Comparison of ENCODE assay signal across 9 mouse cellular contexts in genomic region chr1:132095356-132096004, GRCm38 (mm10). TPM values are rescaled to one million over a fixed set of nuclear protein-coding genes. Genes with fewer than 3 reads are reported as not detected.
DNase-seq lines count a peak whose midpoint lies in the region; ATAC-seq lines count a peak whose summit lies in the region.
"Had no signal": no experiment of that assay in that cellular context is flagged by ENCODE, and none has a peak within 500 bp of the region (broad histone marks: within the 10 kb centered on the region; RNA-seq: fewer than 3 reads in every experiment).

No protein-coding gene starts in this region.

- no peak overlapping the region for H3K4me2 ChIP-seq in liver, embryonic 13.5 days
- H3K4me2 ChIP-seq: neural tube, embryonic 12.5 days had no signal

- DNase-seq in gastrocnemius, adult 18-20 months (ENCODE audit: low spot score) = peak; percentile 7
- no peak for DNase-seq in gastrocnemius, postnatal 4 days (ENCODE audit: low spot score in 2 of 2)
- peak; percentile 70 for DNase-seq in Muller cell, postnatal 12 days (ENCODE audit: inconsistent ontology term)
- peak; percentile 68 to 86 for DNase-seq in heart, adult 18-20 months
- peak; percentile 14 for DNase-seq in liver, embryonic 13.5 days
- DNase-seq in thymus, postnatal 14 days = peak; percentile 54
- no peak for DNase-seq in left cerebral cortex, postnatal 10 days (ENCODE audit: extremely low spot score in 1 of 2, low spot score in 2 of 2)
- DNase-seq in left cerebral cortex, adult 18-20 months (ENCODE audit: low spot score in 2 of 2) = no peak

- H3K9me3 ChIP-seq in liver, embryonic 13.5 days (replicated peaks) = no peaks in the 10 kb centered on the region
- H3K9me3 ChIP-seq: neural tube, embryonic 12.5 days had no signal

- H3K4me3 ChIP-seq in liver, embryonic 13.5 days (replicated peaks) = no peak overlapping the region
- H3K4me3 ChIP-seq: neural tube, embryonic 12.5 days had no signal

- peaks cover 24% of the 10 kb centered on the region for H3K4me1 ChIP-seq in liver, embryonic 13.5 days (replicated peaks)
- H3K4me1 ChIP-seq: neural tube, embryonic 12.5 days had no signal

- no peak overlapping the region for H3K27ac ChIP-seq in liver, embryonic 13.5 days
- H3K27ac ChIP-seq: neural tube, embryonic 12.5 days had no signal

- intact Hi-C loops in left cerebral cortex, postnatal 10 days (cut with DNase I) = no loop called here

- WGBS in liver, embryonic 13.5 days (ENCODE audit: insufficient replicate concordance) = 8% methylated on average over 11 of the region's 11 CpGs

- H3K9ac ChIP-seq in liver, embryonic 13.5 days = no peak overlapping the region
- H3K9ac ChIP-seq: neural tube, embryonic 12.5 days had no signal

- H3K36me3 ChIP-seq in liver, embryonic 13.5 days = no peaks in the 10 kb centered on the region
- H3K36me3 ChIP-seq: neural tube, embryonic 12.5 days had no signal

- no peaks in the 10 kb centered on the region for H3K27me3 ChIP-seq in liver, embryonic 13.5 days
- H3K27me3 ChIP-seq: neural tube, embryonic 12.5 days had no signal

- peak; percentile 78 for ATAC-seq in liver, embryonic 13.5 days (ENCODE audit: low read depth)

RNA-seq across cellular contexts. Expression of gene Mfsd4a, which starts 27.6 kb away (rescaled TPM):
- 10 to 100 TPM; 12.1 to 14.6 TPM for total RNA-seq in gastrocnemius, adult 18-20 months (2021)
- 1 to 10 TPM; 1.7 to 2.5 TPM for total RNA-seq in gastrocnemius, postnatal 4 days (2021)
- 1 to 10 TPM; 5.1 to 6.9 TPM for total RNA-seq in heart, adult 18-20 months (2021)
- polyA plus RNA-seq in liver, embryonic 13.5 days (2015; fragmentation: Nextera tagmentation; extraction: Ambion mirVana) = 3.2 and 4.8 TPM in 2 replicates
- total RNA-seq in left cerebral cortex, postnatal 10 days (2021) = 10 to 100 TPM; 65.1 to 74.0 TPM
- 10 to 100 TPM; 72.9 to 78.3 TPM for total RNA-seq in left cerebral cortex, adult 18-20 months (2021)

RNA-seq across cellular contexts. Expression of gene Cdk18, which starts 44.0 kb away (rescaled TPM):
- total RNA-seq in gastrocnemius, adult 18-20 months (2021) = 1 to 10 TPM; 5.0 to 6.1 TPM
- 1 to 10 TPM in 1 of 2 experiments, under 1 TPM in 1; 0.96 to 1.7 TPM for total RNA-seq in gastrocnemius, postnatal 4 days (2021)
- total RNA-seq in heart, adult 18-20 months (2021) = 10 to 100 TPM; 14.7 to 16.0 TPM
- polyA plus RNA-seq in liver, embryonic 13.5 days (2015; fragmentation: Nextera tagmentation; extraction: Ambion mirVana) = 1.1 and 1.4 TPM in 2 replicates
- total RNA-seq in left cerebral cortex, postnatal 10 days (2021) = 10 to 100 TPM; 17.6 to 19.9 TPM
- 10 to 100 TPM; 30.5 to 36.1 TPM for total RNA-seq in left cerebral cortex, adult 18-20 months (2021)

Comparison
In these comparisons a context has a peak if more than half of its experiments do, and no peak if none do; other contexts are left out.
1. DNase-seq: peak in gastrocnemius, adult 18-20 months (single experiment), Muller cell, postnatal 12 days (single experiment), heart, adult 18-20 months (2 of 2), liver, embryonic 13.5 days (single experiment) and thymus, postnatal 14 days (single experiment); none in gastrocnemius, postnatal 4 days (0 of 2), left cerebral cortex, postnatal 10 days (0 of 2) and left cerebral cortex, adult 18-20 months (0 of 2).
2. RNA of gene Mfsd4a, which starts 27.6 kb away (total RNA-seq): 72.9 to 78.3 TPM in left cerebral cortex, adult 18-20 months and 65.1 to 74.0 TPM in left cerebral cortex, postnatal 10 days; 12.1 to 14.6 TPM in gastrocnemius, adult 18-20 months, 5.1 to 6.9 TPM in heart, adult 18-20 months and 1.7 to 2.5 TPM in gastrocnemius, postnatal 4 days; every median in the first group is over 4 times any median in the second.